Mouse (Mus musculus) heart, adult 11 months (tissue): Measurements from ENCODE around the gene Lgals7.
"Not testable (repeated sequence)": the region's sequence is repeated elsewhere in the genome, so short reads cannot be mapped to it uniquely, and the experiment has no call there.

ENCODE experiments used
- DNase-seq: peaks from one replicate; pipeline ENCODE4 v3.0.0; 2022

The Lgals7 gene

DNA sequence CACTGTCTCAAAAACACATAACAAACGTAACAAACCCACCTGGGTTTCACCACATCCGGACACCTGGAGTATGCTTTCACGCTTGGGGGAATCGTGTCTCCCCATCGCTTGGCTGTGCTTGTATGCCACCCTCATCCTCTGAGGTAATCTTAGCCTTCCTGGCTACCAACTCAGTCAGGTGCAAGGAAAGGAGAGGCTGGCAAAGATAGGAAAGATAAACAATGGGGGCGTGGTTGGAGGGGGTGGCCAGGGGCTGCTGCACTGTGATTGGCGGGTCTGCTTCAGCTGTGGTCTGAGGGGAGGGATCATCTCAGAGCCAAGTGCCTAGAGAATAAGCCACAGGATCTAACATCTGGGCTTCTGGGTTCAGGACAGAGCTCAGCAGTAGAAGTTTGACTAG, 16.0 kb downstream of the Lgals7 start:
- DNase-seq = no peak

DNA sequence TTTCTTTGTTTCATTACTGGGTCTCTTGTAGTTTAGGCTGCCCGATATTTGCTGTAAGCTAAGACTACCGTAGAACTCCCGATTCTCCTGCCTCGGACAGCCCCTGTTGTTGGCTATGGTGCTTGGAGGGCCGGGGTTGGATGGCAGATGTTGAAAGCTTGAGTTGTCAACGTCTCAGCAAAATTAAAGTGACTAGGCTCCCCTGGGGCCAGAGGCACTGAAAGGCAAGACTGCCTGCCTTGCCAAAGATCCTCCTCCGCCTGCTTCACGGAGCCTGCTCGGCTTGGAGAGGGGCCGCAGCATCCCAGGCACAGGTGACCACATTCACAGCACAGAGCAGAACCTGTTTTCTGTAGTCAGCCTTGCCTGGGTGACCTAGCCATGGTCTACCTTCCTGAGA, 16.9 kb downstream of the Lgals7 start:
- DNase-seq = no peak

DNA sequence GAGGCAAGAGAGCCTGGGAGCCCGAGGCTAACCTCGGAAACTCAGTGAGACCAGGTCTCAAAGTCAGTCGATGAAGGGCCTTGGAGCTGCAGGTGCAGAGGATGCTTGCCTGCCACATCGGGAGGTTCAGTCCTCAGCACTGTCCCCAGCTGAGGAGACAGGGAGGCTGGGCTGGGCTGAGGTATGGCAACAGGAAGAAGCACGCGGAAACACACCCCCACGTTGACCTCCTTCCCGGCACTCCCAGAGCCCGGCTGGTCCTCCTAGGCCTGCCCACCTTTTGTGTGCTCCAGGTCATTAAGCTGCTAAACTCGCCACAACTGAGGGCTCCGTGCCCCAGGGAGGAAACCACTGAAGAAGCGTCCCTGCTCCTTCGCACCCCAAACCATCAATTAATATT, 17.5 kb downstream of the Lgals7 start, which contains the start of gene Capn12:
Gene Capn12 (plus strand): TSS at position 224 of the 400 bp plus-strand sequence.
- DNase-seq = no peak

DNA sequence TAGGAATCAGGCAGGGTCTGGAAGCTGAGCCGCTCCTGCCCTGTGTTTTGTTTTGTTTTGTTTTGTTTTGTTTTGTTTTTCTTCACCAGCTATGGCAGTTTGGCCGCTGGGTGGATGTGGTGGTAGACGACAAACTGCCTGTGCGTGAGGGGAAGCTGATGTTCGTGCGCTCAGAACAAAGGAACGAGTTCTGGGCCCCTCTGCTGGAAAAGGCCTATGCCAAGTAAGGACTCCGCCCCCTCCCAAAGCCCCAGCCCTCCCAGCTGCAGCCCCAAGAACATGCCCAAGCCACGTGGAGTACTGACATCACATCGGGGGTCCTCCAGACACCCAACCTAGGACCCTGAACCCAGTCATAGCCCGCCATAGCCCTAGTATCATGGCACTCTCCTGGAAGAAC, 19.4 kb downstream of the Lgals7 start:
- DNase-seq = no peak

DNA sequence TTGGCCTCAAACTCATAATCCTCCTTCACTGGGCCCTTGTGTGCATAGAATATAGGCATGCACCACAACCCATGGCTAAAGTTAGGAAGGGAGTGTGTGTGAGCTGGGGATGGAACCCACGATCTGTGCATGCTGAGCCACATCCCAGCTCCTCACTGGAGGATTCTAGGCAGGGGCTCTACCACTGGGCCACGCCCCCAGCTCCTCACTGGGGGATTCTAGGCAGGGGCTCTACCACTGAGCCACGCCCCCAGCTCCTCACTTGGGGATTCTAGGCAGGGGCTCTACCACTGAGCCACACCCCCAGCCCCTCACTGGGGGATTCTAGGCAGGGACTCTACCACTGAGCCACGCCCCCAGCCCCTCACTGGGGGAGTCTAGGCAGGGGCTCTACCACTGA, 20.1 kb downstream of the Lgals7 start:
- not testable (repeated sequence) for DNase-seq

DNA sequence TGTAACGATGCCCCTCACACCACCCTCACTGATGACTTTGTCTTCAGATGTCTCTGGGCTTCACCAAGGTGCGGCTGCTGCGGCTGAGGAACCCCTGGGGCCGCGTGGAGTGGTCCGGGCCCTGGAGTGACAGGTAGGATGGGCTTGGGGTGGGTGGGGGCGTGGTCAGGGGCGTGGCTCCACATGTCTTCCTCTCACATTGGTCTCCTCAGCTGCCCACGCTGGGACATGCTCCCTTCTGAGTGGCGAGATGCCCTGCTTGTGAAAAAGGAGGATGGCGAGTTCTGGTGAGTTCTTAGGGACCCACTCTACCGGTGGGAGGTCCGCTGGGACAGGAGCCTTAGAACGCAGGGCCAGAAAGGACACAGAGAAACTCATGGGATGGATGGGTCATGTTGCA, 22.8 kb downstream of the Lgals7 start:
- peak; percentile 82 for DNase-seq

DNA sequence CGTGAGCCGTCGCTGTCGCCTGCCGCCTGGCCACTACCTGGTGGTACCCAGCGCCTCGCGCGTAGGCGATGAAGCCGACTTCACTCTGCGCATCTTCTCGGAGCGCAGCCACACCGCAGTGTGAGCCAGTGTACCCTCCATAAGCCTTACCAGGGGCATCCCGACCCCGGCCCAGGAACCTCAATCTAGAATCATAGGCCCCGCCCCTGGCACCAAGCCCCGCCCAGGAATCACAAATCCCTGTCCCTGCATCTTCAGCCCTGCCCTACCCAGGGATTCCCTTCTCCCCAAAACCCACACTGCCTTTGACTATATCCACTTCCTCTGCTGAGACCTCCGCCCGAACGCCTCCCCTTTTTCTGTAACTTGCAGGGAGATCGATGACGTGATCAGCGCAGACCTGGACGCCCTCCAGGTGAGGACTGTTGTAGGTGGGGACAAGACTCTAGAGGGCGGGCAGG, 25.1 kb downstream of the Lgals7 start:
- peak; percentile 90 for DNase-seq

DNA sequence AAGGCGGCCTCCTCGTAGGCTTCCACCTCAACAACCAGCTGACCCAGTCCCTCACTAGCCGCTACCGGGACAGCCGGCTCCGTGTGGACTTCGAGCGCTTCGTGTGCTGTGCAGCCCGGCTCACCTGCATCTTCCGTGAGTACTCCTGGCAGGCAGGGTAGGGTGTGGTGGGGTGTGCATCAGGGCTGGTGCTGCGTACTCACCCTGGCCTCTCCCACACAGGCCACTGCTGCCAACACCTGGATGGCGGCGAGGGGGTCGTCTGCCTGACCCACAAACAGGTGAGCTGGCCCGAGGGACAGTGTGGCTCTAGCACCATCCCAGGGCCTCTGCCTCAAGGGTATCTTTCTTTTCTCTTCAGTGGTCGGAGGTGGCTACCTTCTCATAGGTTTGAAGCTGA, 28.9 kb downstream of the Lgals7 start:
- peak; percentile 92 for DNase-seq

DNA sequence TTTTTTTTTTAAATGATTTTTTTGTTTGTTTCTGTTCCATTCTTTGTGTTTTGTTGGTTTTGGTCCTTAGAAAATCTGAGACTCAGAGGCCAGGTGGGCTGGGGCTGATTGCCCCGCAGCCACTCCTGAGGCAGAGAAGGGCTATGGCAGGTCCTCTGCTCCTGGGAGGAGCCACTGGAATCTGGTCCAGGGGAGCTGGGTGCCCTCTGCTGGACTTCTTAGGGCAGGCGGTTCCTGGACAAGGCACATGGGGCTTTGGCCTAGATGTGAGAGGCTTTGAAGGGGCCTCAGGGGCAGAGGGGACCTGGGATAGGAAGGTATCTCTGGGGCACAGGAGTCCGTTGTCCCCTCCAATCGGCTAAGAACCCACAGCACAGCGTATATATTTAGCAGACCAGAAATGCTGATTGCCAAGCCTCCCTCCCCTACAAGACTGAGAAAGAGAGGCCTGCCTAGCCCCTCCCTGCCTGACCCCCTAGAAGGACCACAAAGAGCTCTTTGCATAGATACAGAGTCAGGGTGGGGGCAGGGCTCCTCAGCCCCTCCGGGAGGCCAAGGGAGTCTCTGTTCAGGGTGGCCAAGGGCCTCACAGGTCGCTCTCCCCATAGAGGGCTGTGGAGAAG, 30.1 kb downstream of the Lgals7 start:
- peak; percentile 94 for DNase-seq

DNA sequence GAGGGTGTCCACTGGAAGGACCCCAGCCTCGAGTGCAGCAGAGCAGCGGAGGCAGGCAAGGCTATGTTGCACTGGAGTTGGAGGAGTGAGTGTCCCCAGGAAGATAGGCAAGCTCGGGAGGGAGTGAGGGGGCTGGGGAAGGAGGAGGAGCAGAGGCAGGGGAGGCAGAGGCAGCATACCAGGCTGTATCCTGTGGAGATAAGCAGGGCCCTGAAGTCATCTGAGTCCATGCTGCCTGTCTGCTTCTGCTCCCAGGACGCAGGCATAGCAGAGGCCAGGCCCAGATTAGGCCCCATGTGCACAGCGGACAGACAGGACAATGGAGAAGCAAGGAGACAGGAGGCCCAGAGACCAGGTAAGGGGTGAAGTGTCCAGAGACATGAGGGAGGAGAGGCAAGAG, 31.3 kb downstream of the Lgals7 start:
- peak; percentile 95 for DNase-seq

DNA sequence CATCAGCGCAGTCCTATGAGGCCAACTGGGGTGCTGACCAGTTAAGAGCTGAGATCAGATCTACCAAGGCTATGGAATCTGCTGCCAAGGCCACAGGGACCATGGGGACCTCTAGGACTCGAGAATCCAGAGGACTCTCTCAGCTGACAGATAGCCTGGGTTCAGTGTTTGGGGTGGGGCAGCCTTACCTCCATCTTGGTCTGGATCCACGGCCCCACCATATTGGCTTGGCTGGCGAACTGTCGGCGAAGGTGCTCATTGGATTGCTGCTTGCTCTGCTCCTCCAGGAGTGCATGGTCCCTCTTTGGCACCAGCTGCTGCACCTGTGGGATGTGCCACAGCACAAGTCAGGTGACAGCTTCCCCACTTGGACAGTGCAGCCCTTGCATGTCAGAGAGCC, 34.0 kb downstream of the Lgals7 start:
- peak; percentile 91 for DNase-seq

DNA sequence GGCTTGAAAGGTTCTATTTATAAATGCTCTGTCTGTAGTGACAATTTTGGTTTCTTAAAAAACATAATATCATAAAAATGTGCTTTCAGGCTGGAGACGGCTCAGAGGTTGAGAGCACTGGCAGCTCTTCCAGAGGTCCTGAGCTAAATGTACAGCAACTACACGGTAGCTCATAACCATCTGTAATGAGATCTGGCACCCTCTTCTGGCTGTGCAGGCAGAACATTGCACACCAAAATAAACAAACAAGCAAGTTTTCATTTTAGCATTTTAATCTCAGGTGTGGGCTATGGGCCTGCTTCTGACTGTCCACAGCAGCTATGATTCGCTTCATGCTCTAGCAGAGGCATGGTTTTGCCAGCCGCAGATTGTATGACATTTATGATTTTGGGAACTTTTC, 36.3 kb downstream of the Lgals7 start:
- no peak for DNase-seq

DNA sequence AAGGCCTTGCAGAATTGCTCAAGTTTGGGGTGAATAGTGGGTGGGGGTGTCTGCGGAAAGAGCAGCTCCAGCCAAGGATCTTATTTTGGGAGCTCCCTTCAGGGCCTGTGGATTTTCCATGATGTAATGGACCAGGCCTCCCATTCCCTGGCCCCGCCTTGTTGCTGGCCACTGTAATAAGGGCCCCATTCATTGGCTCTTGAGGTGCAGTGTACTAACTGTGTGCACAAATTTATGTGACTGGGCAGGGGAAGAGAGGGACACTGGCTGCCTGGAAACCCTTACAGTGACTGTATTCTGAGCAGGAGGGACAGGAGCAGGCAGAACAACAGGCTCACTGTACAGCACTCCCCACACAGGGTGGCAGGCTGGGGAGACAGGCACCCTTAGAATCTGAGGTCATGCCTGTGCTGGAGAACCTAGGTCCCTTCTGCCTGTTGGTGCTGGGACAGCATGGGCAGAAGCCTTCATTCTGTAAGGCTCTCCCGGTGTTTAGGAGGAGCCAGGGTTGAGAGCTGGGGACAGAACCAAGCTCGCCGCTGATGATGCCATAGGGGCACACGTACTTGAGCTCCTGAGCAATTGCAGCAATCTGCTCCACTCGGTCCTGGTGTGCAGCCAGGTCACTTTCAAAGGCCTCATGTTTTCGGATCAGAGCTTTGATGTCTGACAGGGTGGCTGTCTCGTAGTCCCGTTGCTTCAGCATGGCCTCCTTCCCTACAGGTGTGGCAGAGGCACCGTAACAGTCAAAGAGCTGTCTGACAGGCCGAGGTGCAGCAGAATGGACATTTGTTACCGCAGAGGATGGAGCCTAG, 37.9 kb downstream of the Lgals7 start:
- peak; percentile 99 for DNase-seq

DNA sequence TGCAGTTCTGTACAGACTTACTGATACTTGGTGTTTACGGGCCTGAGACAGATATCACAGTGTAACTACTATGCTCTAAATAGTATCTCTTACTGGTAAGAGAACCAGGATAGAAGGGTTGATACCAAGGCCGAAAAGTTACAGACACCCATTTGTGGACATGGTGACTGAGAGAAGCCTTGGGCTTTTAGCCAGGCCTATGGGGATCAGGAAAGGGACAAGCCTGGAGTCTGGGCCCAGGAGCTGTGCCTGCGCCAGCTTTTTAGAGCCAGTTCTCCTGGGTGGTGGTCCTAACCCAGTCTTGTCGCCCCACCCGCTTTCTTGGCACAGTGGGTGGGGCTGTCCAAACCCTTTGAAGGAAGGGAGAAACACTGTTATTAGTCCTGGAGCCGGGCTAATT, 38.5 kb downstream of the Lgals7 start:
- DNase-seq = no peak

DNA sequence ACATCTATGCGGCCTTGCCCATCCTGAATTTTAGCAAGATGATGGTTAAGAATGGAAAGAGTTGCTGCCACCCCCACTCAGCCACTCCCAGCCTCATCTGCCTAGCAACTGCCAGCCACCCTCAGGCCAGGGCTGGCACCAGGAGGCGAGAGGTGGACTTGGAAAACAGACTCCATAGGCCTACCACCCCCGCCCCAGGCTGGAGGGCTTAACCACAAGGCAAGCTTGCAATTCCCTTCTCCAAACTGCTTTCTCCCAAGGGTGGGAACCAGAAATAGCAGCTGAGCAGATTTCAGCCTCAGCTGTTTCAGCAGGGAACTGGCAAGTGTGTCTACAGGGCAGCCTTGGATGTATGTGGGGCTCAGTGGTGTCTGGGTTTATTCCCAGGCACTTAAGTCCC, 39.2 kb downstream of the Lgals7 start:
- DNase-seq = peak; percentile 94

DNA sequence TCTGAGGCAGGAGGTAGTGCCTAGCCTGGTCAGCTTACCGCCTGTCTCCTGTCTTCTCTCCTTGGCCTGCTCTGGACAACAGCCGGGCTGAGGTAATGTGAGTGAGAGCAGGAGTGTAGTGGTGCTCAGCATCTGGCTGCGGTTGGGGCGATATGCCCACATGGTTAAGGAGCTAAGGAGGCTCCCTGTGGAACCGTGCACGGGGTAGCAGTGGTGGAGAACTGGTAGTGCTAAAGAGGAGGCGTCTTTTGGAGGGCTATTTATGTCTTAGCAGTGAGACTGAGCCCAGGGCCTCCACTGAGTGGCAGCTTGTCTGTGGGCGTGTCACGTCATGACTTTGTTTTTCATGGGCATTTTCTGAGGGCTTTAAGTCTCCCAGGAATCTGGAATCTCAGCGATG, 40.1 kb downstream of the Lgals7 start:
- DNase-seq = peak; percentile 84

DNA sequence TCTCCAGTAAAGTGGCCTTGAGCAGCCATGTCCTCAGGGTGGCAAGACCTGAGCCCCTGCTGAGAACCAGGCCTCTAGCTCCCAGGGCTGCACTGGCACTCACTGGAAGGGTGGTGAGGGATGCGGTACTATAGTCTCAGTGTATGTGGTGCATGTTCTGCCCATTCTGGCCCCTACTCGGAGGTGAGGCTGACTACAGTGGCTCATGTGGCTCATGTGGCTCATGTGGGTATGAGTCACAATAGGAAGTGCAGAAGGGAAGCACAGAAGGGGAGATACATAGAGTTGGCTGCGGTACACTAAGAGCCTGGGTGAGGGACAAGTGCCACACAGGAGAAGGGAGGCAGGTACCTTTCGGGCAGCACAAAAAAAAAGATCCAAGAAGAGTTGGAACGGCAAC, 43.5 kb downstream of the Lgals7 start:
- DNase-seq = no peak

DNA sequence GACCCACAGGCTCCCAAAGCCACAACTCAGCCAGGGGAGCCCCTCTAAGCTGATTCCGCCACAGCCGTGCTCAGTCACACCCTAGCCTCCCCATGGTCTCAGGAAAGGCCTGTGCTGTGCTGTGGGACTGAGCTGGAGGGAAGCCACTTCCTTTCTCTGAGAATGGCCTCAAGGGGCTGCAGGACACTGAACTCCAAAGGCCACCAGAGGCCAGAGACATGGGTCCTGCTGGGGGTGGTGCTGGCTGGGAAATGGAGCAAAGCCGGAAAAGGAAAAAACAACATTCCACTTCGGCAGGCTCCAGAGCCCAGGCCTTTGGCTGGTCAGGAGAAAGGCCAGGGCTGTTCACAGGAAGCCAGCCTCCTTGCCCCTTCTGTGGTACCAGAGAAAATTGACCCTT, 48.0 kb downstream of the Lgals7 start:
- peak; percentile 100 for DNase-seq

DNA sequence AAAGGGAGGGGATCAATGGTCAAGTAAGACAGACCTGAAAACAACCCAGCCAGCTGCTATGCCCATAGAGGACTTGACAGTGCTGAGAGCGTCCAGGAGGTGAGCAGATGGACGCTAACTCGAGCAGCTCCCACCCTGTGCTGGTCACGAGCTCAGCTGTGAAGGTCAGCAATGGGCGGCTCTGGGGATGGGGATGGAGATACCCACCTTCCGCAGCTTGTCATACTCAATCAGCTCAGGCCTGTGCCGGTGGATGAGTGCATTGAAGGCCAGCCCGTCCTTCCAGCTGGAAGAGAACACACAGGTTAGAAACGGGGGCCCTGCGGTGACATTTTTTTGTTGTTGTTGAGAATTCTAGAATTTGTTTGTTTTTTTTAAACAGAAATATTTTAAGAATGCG, 49.5 kb downstream of the Lgals7 start:
- DNase-seq = peak; percentile 92
